Mouse (Mus musculus): ENCODE results near the gene Nfx1. TPM values are rescaled to one million over a fixed set of nuclear protein-coding genes. Genes with fewer than 3 reads are reported as not detected.

The Nfx1 gene
- 32.5 and 40.0 TPM in 2 replicates for total RNA-seq (2014; rRNA removed; ENCODE audit: low replicate concordance)
- polyA plus RNA-seq (2015; fragmentation: Nextera tagmentation; extraction: Ambion mirVana), result 27.2 and 27.6 TPM in 2 replicates

DNA sequence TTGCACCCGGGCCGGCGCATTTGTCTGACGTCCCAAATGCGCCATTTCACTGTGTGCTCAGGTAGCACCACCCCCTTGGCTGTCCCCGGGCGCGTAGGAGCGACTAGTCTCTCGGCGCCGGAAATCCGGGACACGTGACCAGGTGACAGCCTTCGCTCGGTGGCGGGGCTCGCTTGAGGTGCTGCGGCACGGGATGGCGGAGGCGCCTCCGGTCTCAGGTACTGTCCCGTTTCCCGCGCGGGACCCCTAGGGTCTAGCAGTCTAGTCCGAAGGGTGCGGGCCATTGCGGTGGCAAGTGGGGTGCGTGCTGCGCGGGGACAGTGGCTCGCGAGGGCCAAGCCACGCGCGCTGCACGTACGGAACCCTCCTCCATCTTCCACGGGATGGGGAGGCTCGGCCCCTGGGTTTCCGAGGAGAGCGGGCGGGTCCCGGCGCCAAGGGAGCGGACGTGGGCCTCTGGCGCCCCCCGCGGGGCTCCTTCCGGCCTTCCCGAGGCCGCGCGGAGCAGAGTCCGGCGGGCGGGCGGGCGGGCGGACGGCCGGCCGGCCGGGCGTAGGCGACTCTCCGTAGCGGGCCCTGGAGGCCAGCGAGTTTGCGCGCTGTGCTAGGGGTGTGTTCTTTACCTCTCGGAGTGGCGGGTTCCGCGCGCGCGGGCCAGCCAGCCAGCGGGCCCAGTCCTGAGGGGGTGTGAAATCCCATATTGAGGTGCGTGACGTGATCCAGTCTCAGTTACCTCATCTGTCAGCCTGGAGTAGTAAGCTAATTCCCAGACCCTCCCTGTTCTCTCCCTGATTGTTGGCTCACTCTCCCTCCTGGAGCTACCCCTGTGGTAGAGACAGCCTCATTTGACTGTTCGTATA is at the start of gene Nfx1:
TSS of gene Nfx1 (plus strand) at position 65 of the 860 bp plus-strand sequence.
- Histone ChIP-seq H3K4me1 (ENCODE audit: control insufficient read depth, insufficient read depth) (peaks cover 25% of the 10 kb centered on the region), H3K9ac (replicated peaks; ENCODE audit: low read depth, low read length) (peak within 1 kb of the TSS; percentile 75), H3K27me3 (ENCODE audit: control insufficient read depth, insufficient read depth, low read length) (no peaks in the 10 kb centered on the region), H3K9me3 (replicated peaks; ENCODE audit: control insufficient read depth, low read length) (no peaks in the 10 kb centered on the region), H3K4me2 (ENCODE audit: low read depth, low read length) (peak within 1 kb of the TSS; percentile 77), H3K4me3 (ENCODE audit: low read depth, low read length) (peak within 1 kb of the TSS; percentile 73), H3K27ac (ENCODE audit: low read depth) (peak within 1 kb of the TSS; percentile 92), H3K36me3 (replicated peaks; ENCODE audit: control insufficient read depth, insufficient read depth, low read length) (peaks cover 5% of the 10 kb centered on the region)
- no peak; the same call in 1 of the 2 replicates for TF ChIP-seq EP300 (IDR thresholded peaks at IDR 0.05; ENCODE audit: low read depth)
- TF ChIP-seq CTCF (IDR thresholded peaks at IDR 0.05; ENCODE audit: low read depth), result no peak
- WGBS, result under 1% methylated on average over 80 of the region's 85 CpGs
- DNase-seq (ENCODE audit: low spot score) (peak; percentile 96), ATAC-seq (ENCODE audit: insufficient read depth, low read depth) (peak; percentile 94)

DNA sequence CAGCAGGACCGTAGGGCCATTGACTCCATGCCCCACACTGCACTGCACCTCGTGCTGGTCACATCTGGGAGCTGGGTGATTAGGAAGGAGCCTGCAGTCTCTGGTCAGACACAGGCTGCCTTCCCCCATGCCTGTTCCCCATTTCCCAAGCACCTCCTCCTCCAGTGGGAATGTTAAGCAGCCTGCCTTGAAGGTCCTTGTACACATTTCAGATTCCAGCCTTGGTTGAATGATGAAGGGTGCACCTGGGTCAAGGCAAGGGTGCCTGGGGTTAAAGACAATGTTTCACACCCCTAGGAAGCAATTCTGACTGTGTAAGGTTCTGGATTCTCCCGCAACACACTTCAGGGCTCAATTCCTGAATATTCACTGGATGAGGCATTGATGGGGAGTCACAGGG is 49.4 kb upstream of the Nfx1 start:
- Histone ChIP-seq H3K4me2 (ENCODE audit: low read depth, low read length) (no peak overlapping the region), H3K4me3 (ENCODE audit: low read depth, low read length) (no peak overlapping the region), H3K36me3 (replicated peaks; ENCODE audit: control insufficient read depth, insufficient read depth, low read length) (no peaks in the 10 kb centered on the region), H3K27me3 (ENCODE audit: control insufficient read depth, insufficient read depth, low read length) (no peaks in the 10 kb centered on the region), H3K27ac (ENCODE audit: low read depth) (no peak overlapping the region), H3K9me3 (replicated peaks; ENCODE audit: control insufficient read depth, low read length) (no peaks in the 10 kb centered on the region), H3K4me1 (ENCODE audit: control insufficient read depth, insufficient read depth) (peaks cover 14% of the 10 kb centered on the region; the same call in 1 of the 2 replicates), H3K9ac (replicated peaks; ENCODE audit: low read depth, low read length) (no peak overlapping the region)
- ATAC-seq (ENCODE audit: insufficient read depth, low read depth) (no peak), DNase-seq (ENCODE audit: low spot score) (no peak)
- WGBS, result 69% methylated on average over 3 of the region's 3 CpGs
- TF ChIP-seq EP300 (IDR thresholded peaks at IDR 0.05; ENCODE audit: low read depth) (no peak), CTCF (IDR thresholded peaks at IDR 0.05; ENCODE audit: low read depth) (no peak)

DNA sequence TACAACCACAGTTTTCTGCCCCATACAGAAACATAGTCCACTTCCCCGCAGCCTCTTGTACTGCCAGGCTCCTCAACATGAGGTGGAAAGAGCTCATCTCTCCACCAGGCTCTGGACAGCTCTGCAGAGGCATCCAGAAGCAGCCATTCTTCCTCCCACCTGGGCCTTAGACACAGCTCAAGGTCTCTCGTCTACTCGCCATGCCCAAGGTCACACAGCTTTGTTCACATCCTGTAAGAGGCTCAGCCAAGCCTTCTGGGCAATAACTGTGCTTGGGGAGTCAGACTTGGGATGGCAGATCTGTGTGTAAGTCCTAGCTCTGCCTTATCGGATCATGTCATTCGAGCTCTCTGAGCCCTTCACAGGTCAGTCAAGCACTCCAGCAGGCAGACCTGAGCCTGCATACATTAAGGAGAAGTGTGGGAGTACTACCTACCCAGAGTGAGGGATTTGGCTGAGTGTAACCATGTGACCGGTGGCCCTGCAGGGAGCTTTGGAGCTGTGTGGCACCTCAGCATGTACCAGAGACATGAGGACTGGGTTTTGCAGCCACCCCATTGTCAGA is 47.5 kb upstream of the Nfx1 start:
- H3K9me3 ChIP-seq (replicated peaks; ENCODE audit: control insufficient read depth, low read length), result no peaks in the 10 kb centered on the region
- H3K36me3 ChIP-seq (replicated peaks; ENCODE audit: control insufficient read depth, insufficient read depth, low read length), result no peaks in the 10 kb centered on the region
- 61% methylated on average over 6 of the region's 6 CpGs for WGBS

DNA sequence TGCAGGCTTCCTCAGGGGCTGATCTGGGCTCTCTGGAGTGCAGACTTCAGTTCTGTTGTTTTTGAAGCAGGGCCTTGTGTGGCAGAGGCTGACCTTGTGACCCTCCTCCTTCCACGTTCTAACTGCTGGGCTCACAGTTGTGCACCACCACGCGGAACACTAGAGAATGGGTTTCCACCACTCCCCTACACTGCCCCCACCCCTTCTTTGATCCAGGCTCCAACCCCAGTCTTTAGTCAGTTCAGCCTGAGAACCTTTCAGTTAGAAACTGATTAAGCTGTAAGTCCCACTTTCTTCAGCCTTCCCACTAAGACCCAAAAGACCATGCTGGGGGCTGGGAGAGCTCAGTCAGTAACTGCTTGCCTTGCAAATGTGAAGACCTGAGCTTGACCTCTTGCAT is 45.1 kb upstream of the Nfx1 start:
- Histone ChIP-seq H3K4me2 (ENCODE audit: low read depth, low read length) (no peak overlapping the region), H3K4me1 (ENCODE audit: control insufficient read depth, insufficient read depth) (no peaks in the 10 kb centered on the region), H3K9ac (replicated peaks; ENCODE audit: low read depth, low read length) (no peak overlapping the region), H3K27me3 (ENCODE audit: control insufficient read depth, insufficient read depth, low read length) (no peaks in the 10 kb centered on the region), H3K36me3 (replicated peaks; ENCODE audit: control insufficient read depth, insufficient read depth, low read length) (no peaks in the 10 kb centered on the region), H3K27ac (ENCODE audit: low read depth) (no peak overlapping the region), H3K4me3 (ENCODE audit: low read depth, low read length) (no peak overlapping the region), H3K9me3 (replicated peaks; ENCODE audit: control insufficient read depth, low read length) (no peaks in the 10 kb centered on the region)
- ATAC-seq (ENCODE audit: insufficient read depth, low read depth) (no peak), DNase-seq (ENCODE audit: low spot score) (no peak)
- 66% methylated on average over 3 of the region's 3 CpGs for WGBS
- no peak for TF ChIP-seq EP300 (IDR thresholded peaks at IDR 0.05; ENCODE audit: low read depth)
- no peak for TF ChIP-seq CTCF (IDR thresholded peaks at IDR 0.05; ENCODE audit: low read depth)

More for the DNA sequence above, 47.5 kb upstream of the Nfx1 start:
- H3K27ac ChIP-seq (ENCODE audit: low read depth), result no peak overlapping the region
- no peak for ATAC-seq (ENCODE audit: insufficient read depth, low read depth)
- TF ChIP-seq EP300 (IDR thresholded peaks at IDR 0.05; ENCODE audit: low read depth) (no peak), CTCF (IDR thresholded peaks at IDR 0.05; ENCODE audit: low read depth) (no peak)
- H3K9ac ChIP-seq (replicated peaks; ENCODE audit: low read depth, low read length), result no peak overlapping the region
- H3K27me3 ChIP-seq (ENCODE audit: control insufficient read depth, insufficient read depth, low read length), result no peaks in the 10 kb centered on the region
- H3K4me3 ChIP-seq (ENCODE audit: low read depth, low read length), result no peak overlapping the region
- peaks cover 14% of the 10 kb centered on the region; the same call in 1 of the 2 replicates for H3K4me1 ChIP-seq (ENCODE audit: control insufficient read depth, insufficient read depth)
- no peak for DNase-seq (ENCODE audit: low spot score)
- H3K4me2 ChIP-seq (ENCODE audit: low read depth, low read length), result no peak overlapping the region

DNA sequence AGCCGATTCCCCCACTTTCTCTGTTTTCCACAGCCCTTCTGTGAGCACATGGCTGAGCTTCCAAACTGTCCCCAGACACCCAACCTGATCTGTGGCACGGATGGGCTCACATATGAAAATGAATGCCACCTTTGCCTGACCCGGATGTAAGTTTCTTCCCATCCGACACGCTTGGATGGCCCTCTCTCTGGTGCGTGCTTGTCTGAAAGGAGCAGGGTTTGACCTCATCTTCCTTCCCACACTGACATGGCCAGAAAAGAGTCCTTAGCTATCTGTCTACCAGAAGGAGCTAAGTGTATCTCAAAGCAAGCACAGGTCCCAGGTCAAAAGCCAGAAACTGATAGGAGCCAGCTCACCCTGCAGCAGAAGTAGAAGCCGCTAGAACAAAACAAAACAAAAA is 41.7 kb upstream of the Nfx1 start:
- TF ChIP-seq CTCF (IDR thresholded peaks at IDR 0.05; ENCODE audit: low read depth) (no peak), EP300 (IDR thresholded peaks at IDR 0.05; ENCODE audit: low read depth) (no peak)
- peaks cover 11% of the 10 kb centered on the region for H3K36me3 ChIP-seq (replicated peaks; ENCODE audit: control insufficient read depth, insufficient read depth, low read length)
- no peaks in the 10 kb centered on the region for H3K27me3 ChIP-seq (ENCODE audit: control insufficient read depth, insufficient read depth, low read length)
- no peak overlapping the region for H3K27ac ChIP-seq (ENCODE audit: low read depth)
- no peaks in the 10 kb centered on the region for H3K9me3 ChIP-seq (replicated peaks; ENCODE audit: control insufficient read depth, low read length)
- DNase-seq (ENCODE audit: low spot score), result no peak
- no peak for ATAC-seq (ENCODE audit: insufficient read depth, low read depth)
- WGBS, result 75% methylated on average over 7 of the region's 7 CpGs
- H3K4me2 ChIP-seq (ENCODE audit: low read depth, low read length), result no peak overlapping the region
- H3K4me1 ChIP-seq (ENCODE audit: control insufficient read depth, insufficient read depth), result no peaks in the 10 kb centered on the region
- H3K4me3 ChIP-seq (ENCODE audit: low read depth, low read length), result no peak overlapping the region
- no peak overlapping the region for H3K9ac ChIP-seq (replicated peaks; ENCODE audit: low read depth, low read length)
